In genomic region chr17:15535943-15536342, GRCm38 (mm10) we compare ENCODE assay signal across 8 mouse cellular contexts. TPM values are rescaled to one million over a fixed set of nuclear protein-coding genes. Genes with fewer than 3 reads are reported as not detected.
A peak's percentile ranks its signal among the peaks of the same experiment; 100 is the strongest.
DNase-seq lines count a peak whose midpoint lies in the region; ATAC-seq and TF ChIP-seq lines count a peak whose summit lies in the region.
"Had no signal": no experiment of that assay in that cellular context is flagged by ENCODE, and none has a peak within 500 bp of the region (broad histone marks: within the 10 kb centered on the region; RNA-seq: fewer than 3 reads in every experiment).

No protein-coding gene starts in this region.

- no peak overlapping the region for H3K9ac ChIP-seq in forebrain, postnatal 0 days
- H3K9ac ChIP-seq in liver, postnatal 0 days (replicated peaks): no peak overlapping the region

- no peak for TF ChIP-seq EP300 in liver, postnatal 0 days (IDR thresholded peaks at IDR 0.05; ENCODE audit: low read depth)

- no peaks in the 10 kb centered on the region; the same call in 1 of the 2 replicates for H3K27me3 ChIP-seq in forebrain, postnatal 0 days (ENCODE audit: insufficient read depth, low read length)
- peaks cover 19% of the 10 kb centered on the region for H3K27me3 ChIP-seq in liver, postnatal 0 days (ENCODE audit: insufficient read depth, low read length)

- no peaks in the 10 kb centered on the region for H3K36me3 ChIP-seq in forebrain, postnatal 0 days (ENCODE audit: insufficient read depth)
- no peaks in the 10 kb centered on the region for H3K36me3 ChIP-seq in liver, postnatal 0 days (replicated peaks; ENCODE audit: insufficient read depth, low read length)

- H3K4me1 ChIP-seq in forebrain, postnatal 0 days (ENCODE audit: insufficient read depth): no peaks in the 10 kb centered on the region
- H3K4me1 ChIP-seq in liver, postnatal 0 days (ENCODE audit: insufficient read depth): no peaks in the 10 kb centered on the region; the same call in 1 of the 2 replicates

- peak overlapping the region; percentile 92 for H3K4me2 ChIP-seq in forebrain, postnatal 0 days (ENCODE audit: low read depth)
- H3K4me2 ChIP-seq in liver, postnatal 0 days (ENCODE audit: low read depth, low read length): peak overlapping the region; percentile 78

- peak; percentile 79 for ATAC-seq in CD4-positive, CD25-positive, alpha-beta regulatory T cell, adult 4 months
- 0 out of 2 replicates have a peak, but pooled peaks have one; percentile 3 for ATAC-seq in forebrain, postnatal 0 days
- no peak for ATAC-seq in liver, postnatal 0 days

- H3K4me3 ChIP-seq in forebrain, postnatal 0 days (ENCODE audit: low read depth, low read length): peak overlapping the region; percentile 42
- H3K4me3 ChIP-seq in liver, postnatal 0 days (ENCODE audit: low read depth, low read length): peak overlapping the region; percentile 45
- H3K4me3 ChIP-seq: erythroblast, embryonic 14.5 days had no signal

- DNase-seq in CD4-positive helper T cell, adult 2 months (ENCODE audit: low read depth, low spot score): peak; percentile 15
- DNase-seq in forebrain, postnatal 0 days: peak; percentile 15
- DNase-seq in liver, postnatal 0 days: no peak
- DNase-seq in thymus, postnatal 25 days: no peak
- DNase-seq in adrenal gland, postnatal 4 days (ENCODE audit: low spot score in 2 of 2): no peak
- DNase-seq in left cerebral cortex, postnatal 14 days (ENCODE audit: low spot score in 2 of 2): no peak

- 20% methylated on average over 8 of the region's 8 CpGs for WGBS in forebrain, postnatal 0 days
- WGBS in liver, postnatal 0 days (ENCODE audit: insufficient replicate concordance): 11% methylated on average over 8 of the region's 8 CpGs

- no peak for TF ChIP-seq CTCF in forebrain, postnatal 0 days (IDR thresholded peaks at IDR 0.05; ENCODE audit: low read depth)
- TF ChIP-seq CTCF in liver, postnatal 0 days (IDR thresholded peaks at IDR 0.05; ENCODE audit: low read depth): no peak

- no peaks in the 10 kb centered on the region for H3K9me3 ChIP-seq in forebrain, postnatal 0 days (ENCODE audit: low read length)
- H3K9me3 ChIP-seq in liver, postnatal 0 days (ENCODE audit: low read length): no peaks in the 10 kb centered on the region

- intact Hi-C loops in left cerebral cortex, postnatal 14 days (cut with DNase I): no loop called here

- no peak overlapping the region for H3K27ac ChIP-seq in forebrain, postnatal 0 days (ENCODE audit: low read depth, low read length)
- no peak overlapping the region for H3K27ac ChIP-seq in liver, postnatal 0 days (ENCODE audit: low read depth)

RNA-seq across cellular contexts. Expression of gene Pdcd2, which starts 8.8 kb away (rescaled TPM):
- 10 to 100 TPM; 17.1 to 36.0 TPM for polyA plus RNA-seq in CD4-positive, CD25-positive, alpha-beta regulatory T cell, adult 4 months (2017; shearing (Covaris generic))
- total RNA-seq in forebrain, postnatal 0 days (2014; rRNA removed): 57.9 and 60.8 TPM in 2 replicates
- polyA plus RNA-seq in forebrain, postnatal 0 days (2015; fragmentation: Nextera tagmentation; extraction: Ambion mirVana): 47.5 and 49.9 TPM in 2 replicates
- polyA plus RNA-seq in liver, postnatal 0 days (2015; fragmentation: Nextera tagmentation; extraction: Ambion mirVana): 25.4 and 28.5 TPM in 2 replicates
- total RNA-seq in adrenal gland, postnatal 4 days (2021): 10 to 100 TPM; 34.3 to 40.0 TPM
- total RNA-seq in left cerebral cortex, postnatal 14 days (2021): 10 to 100 TPM; 13.1 to 14.4 TPM

RNA-seq across cellular contexts. Expression of gene Prdm9, which starts 28.2 kb away (rescaled TPM):
- polyA plus RNA-seq in CD4-positive, CD25-positive, alpha-beta regulatory T cell, adult 4 months (2017; shearing (Covaris generic)): 10 to 100 TPM in 1 of 2 experiments, 1 to 10 TPM in 1; 5.7 to 10.6 TPM
- total RNA-seq in forebrain, postnatal 0 days (2014; rRNA removed): 1.00 and 1.2 TPM in 2 replicates
- 0.86 and 1.0 TPM in 2 replicates for polyA plus RNA-seq in forebrain, postnatal 0 days (2015; fragmentation: Nextera tagmentation; extraction: Ambion mirVana)
- polyA plus RNA-seq in liver, postnatal 0 days (2015; fragmentation: Nextera tagmentation; extraction: Ambion mirVana): 1.2 and 1.4 TPM in 2 replicates
- 1 to 10 TPM; 5.1 to 6.5 TPM for total RNA-seq in adrenal gland, postnatal 4 days (2021)
- total RNA-seq in left cerebral cortex, postnatal 14 days (2021): 1 to 10 TPM; 1.5 to 2.8 TPM
- polyA plus RNA-seq: erythroblast, embryonic 14.5 days had no signal

RNA-seq across cellular contexts. Expression of gene Tbp, which starts 36.3 kb away (rescaled TPM):
- 10 to 100 TPM; 49.0 to 56.6 TPM for polyA plus RNA-seq in CD4-positive, CD25-positive, alpha-beta regulatory T cell, adult 4 months (2017; shearing (Covaris generic))
- 49.3 and 53.0 TPM in 2 replicates for total RNA-seq in forebrain, postnatal 0 days (2014; rRNA removed)
- 40.2 and 43.9 TPM in 2 replicates for polyA plus RNA-seq in forebrain, postnatal 0 days (2015; fragmentation: Nextera tagmentation; extraction: Ambion mirVana)
- 12.2 and 12.3 TPM in 2 replicates for polyA plus RNA-seq in liver, postnatal 0 days (2015; fragmentation: Nextera tagmentation; extraction: Ambion mirVana)
- total RNA-seq in adrenal gland, postnatal 4 days (2021): 10 to 100 TPM; 44.1 to 45.5 TPM
- 10 to 100 TPM; 25.3 to 31.0 TPM for total RNA-seq in left cerebral cortex, postnatal 14 days (2021)

RNA-seq across cellular contexts. Expression of gene Psmb1, which starts 36.4 kb away (rescaled TPM):
- polyA plus RNA-seq in CD4-positive, CD25-positive, alpha-beta regulatory T cell, adult 4 months (2017; shearing (Covaris generic)): 100 to 1,000 TPM; 317 to 371 TPM
- 143 and 195 TPM in 2 replicates for total RNA-seq in forebrain, postnatal 0 days (2014; rRNA removed)
- 267 and 334 TPM in 2 replicates for polyA plus RNA-seq in forebrain, postnatal 0 days (2015; fragmentation: Nextera tagmentation; extraction: Ambion mirVana)
- polyA plus RNA-seq in liver, postnatal 0 days (2015; fragmentation: Nextera tagmentation; extraction: Ambion mirVana): 133 and 134 TPM in 2 replicates
- 100 to 1,000 TPM; 174 to 182 TPM for total RNA-seq in adrenal gland, postnatal 4 days (2021)
- 100 to 1,000 TPM; 124 to 125 TPM for total RNA-seq in left cerebral cortex, postnatal 14 days (2021)

Comparison
In these comparisons a context has a peak if more than half of its experiments do, and no peak if none do; other contexts are left out.
1. DNase-seq: peak in CD4-positive helper T cell, adult 2 months (single experiment) and forebrain, postnatal 0 days (single experiment); none in liver, postnatal 0 days (single experiment), thymus, postnatal 25 days (single experiment), adrenal gland, postnatal 4 days (0 of 2) and left cerebral cortex, postnatal 14 days (0 of 2).